Mouse (Mus musculus): ENCODE results near the gene Palld.

The Palld gene

GRCm38 (mm10) chr8:61479506-61480214 is 422.8 kb downstream of the Palld start:
- ATAC-seq (ENCODE audit: insufficient number of reproducible peaks, low FRiP score, low TSS enrichment) = no peak

GRCm38 (mm10) chr8:61478793-61479192 is 423.7 kb downstream of the Palld start:
- ATAC-seq (ENCODE audit: insufficient number of reproducible peaks, low FRiP score, low TSS enrichment) = no peak

DNA sequence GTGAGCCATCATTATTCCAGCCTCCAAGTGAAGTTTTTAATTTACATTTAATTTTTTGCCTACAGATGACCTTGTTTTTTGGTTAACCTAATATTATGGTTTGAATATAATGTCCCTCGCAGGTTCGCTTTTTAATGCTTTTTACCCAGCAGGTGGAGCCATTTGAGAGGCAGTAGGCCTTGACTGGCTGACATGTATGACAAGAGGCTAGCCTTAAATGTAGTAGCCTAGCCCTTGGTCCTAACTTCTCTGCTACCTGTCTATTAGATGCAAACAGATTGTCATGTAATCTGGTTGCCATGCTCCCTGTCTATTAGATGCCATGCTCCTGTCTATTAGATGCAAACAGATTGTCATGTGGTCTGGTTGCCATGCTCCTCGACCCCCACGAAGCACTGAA is 424.3 kb downstream of the Palld start:
- no peak for ATAC-seq (ENCODE audit: insufficient number of reproducible peaks, low FRiP score, low TSS enrichment)

DNA sequence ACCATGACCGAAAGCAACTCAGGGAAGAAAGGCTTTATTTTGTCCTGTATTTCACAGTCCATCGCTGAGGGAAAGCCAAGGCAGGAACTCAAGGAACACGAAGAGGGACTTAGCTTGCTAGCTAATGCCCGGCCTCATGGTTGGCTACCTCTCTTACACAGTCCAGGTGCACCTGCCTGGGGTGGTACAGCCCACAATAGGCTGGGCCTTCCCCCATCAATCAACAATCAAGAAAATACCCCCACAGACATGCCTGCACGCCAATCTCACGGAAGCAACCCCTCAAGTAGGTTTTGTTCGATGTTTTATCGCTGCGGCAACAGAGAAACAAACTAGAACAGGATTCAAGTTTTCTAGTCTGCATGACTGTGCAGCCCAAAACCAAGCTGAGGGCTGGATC is 426.3 kb downstream of the Palld start:
- ATAC-seq (ENCODE audit: insufficient number of reproducible peaks, low FRiP score, low TSS enrichment) = no peak

DNA sequence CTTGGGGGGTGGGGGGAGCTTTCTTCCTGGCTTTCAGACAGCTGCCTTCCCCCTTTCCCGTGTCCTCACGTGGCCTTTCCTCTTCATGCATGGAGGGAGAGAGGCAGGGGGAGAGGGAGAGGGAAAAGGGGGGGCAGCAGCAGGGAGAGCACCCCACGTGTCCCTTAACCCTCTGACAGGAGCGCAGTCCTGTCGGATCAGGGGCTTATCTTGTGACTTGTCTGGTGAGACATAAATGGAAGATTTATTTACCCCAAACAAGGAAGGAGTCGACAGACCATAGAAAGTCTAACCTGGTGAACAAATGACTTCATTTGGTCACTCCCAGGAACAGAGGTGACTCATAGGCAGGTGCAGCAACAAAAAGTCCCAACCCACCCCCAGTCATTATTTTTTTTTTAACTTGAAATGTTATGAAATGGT is 427.2 kb downstream of the Palld start:
- ATAC-seq (ENCODE audit: insufficient number of reproducible peaks, low FRiP score, low TSS enrichment) = no peak

DNA sequence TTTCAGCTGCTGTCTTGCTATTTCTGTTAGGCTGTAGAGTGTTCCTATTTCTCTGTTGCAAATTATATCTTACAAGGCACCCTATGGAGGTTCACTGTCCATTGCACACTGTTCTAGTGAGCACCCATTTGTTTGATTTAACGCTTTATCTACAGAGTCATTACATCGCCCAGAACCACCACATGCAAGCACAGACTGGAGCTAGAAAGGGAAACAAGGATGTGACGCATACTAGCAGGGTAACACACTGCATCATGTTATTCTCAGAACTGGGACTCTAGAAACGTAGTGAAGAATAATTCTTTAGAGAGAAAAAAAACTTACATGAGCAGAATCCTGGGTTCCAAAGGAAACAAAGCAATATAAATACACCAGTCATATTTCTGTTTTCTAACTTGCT is 432.3 kb downstream of the Palld start:
- ATAC-seq (ENCODE audit: insufficient number of reproducible peaks, low FRiP score, low TSS enrichment) = no peak

DNA sequence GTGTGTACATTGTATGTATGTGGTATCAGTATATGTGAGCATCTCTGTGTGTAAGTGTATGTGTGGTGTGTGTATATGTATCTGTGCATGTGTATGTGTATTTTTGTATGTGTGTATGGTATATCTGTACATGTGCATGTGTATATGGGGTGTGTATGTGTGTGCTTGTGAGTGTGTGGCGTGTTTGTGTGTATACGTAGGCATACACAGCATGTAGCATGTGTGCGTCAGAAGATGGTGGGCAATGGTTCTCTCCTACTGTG is 435.0 kb downstream of the Palld start:
- no peak for ATAC-seq (ENCODE audit: insufficient number of reproducible peaks, low FRiP score, low TSS enrichment)

- ATAC-seq (ENCODE audit: insufficient number of reproducible peaks, low FRiP score, low TSS enrichment) = no peak
Measured at GRCm38 (mm10) chr8:61466696-61467552, 435.6 kb downstream of the Palld start.

- no peak for ATAC-seq (ENCODE audit: insufficient number of reproducible peaks, low FRiP score, low TSS enrichment)
Measured at GRCm38 (mm10) chr8:61464393-61464792, 438.1 kb downstream of the Palld start.

GRCm38 (mm10) chr8:61462221-61462620 is 440.3 kb downstream of the Palld start:
- no peak for ATAC-seq (ENCODE audit: insufficient number of reproducible peaks, low FRiP score, low TSS enrichment)

Data from cerebellum, adult (tissue).